Mouse (Mus musculus) heart, postnatal 0 days (tissue): ENCODE measurements around the gene Ostf1.

ENCODE experiments used
- CTCF ChIP-seq: IDR thresholded peaks from 2 replicates; pipeline ENCODE4 v1.5.1; 2016; ENCODE audit warnings: antibody characterized with exemption, control low read depth, low read depth
- EP300 ChIP-seq: IDR thresholded peaks from 2 replicates; pipeline ENCODE4 v1.6.1; 2016; ENCODE audit warnings: antibody characterized with exemption, low read depth

GRCm38 (mm10) chr19:18663904-18664303 lies 32.3 kb upstream of the Ostf1 start:
- TF ChIP-seq CTCF (no peak), EP300 (no peak)
